Mouse (Mus musculus): ENCODE results near the gene Cachd1. TPM values are rescaled to one million over a fixed set of nuclear protein-coding genes. Genes with fewer than 3 reads are reported as not detected.
A peak's percentile ranks its signal among the peaks of the same experiment; 100 is the strongest.

Gene Cachd1
- polyA plus RNA-seq, 1 experiment = 6.3 TPM

- no peak overlapping the region for H3K27ac ChIP-seq (ENCODE audit: insufficient read depth, low read length)
- no peaks in the 10 kb centered on the region for H3K9me3 ChIP-seq (replicated peaks; ENCODE audit: control insufficient read depth, insufficient read depth, low read length, poor library complexity, severe bottlenecking)
- no peaks in the 10 kb centered on the region for H3K36me3 ChIP-seq (ENCODE audit: control insufficient read depth, insufficient read depth, low read length, poor library complexity, severe bottlenecking)
- H3K4me1 ChIP-seq (ENCODE audit: control insufficient read depth, insufficient read depth, low read length) = no peaks in the 10 kb centered on the region
- no peaks in the 10 kb centered on the region for H3K27me3 ChIP-seq (ENCODE audit: control insufficient read depth, insufficient read depth, low read length, poor library complexity, severe bottlenecking)
- no peak overlapping the region for H3K4me3 ChIP-seq (ENCODE audit: low read depth, low read length)
- TF ChIP-seq CTCF (IDR thresholded peaks at IDR 0.05; ENCODE audit: low read depth, low read length) = peak; percentile 42
- TF ChIP-seq POLR2A (IDR thresholded peaks at IDR 0.05; ENCODE audit: insufficient read depth, low read length) = no peak
- no peak overlapping the region for H3K9ac ChIP-seq (ENCODE audit: low read depth, poor library complexity, severe bottlenecking)
These were observed 201.0 kb downstream of the Cachd1 start for GRCm38 (mm10) chr4:100977522-100977921.

- TF ChIP-seq EP300 (IDR thresholded peaks at IDR 0.05; ENCODE audit: insufficient read depth, low read depth, low read length) = no peak
- no peak for TF ChIP-seq POLR2A (IDR thresholded peaks at IDR 0.05; ENCODE audit: insufficient read depth, low read length)
- TF ChIP-seq CTCF (IDR thresholded peaks at IDR 0.05; ENCODE audit: low read depth, low read length) = peak; percentile 39
- Histone ChIP-seq H3K4me1 (ENCODE audit: control insufficient read depth, insufficient read depth, low read length) (no peaks in the 10 kb centered on the region), H3K27me3 (ENCODE audit: control insufficient read depth, insufficient read depth, low read length, poor library complexity, severe bottlenecking) (no peaks in the 10 kb centered on the region), H3K9ac (ENCODE audit: low read depth, poor library complexity, severe bottlenecking) (no peak overlapping the region), H3K4me3 (ENCODE audit: low read depth, low read length) (no peak overlapping the region), H3K27ac (ENCODE audit: insufficient read depth, low read length) (no peak overlapping the region), H3K36me3 (ENCODE audit: control insufficient read depth, insufficient read depth, low read length, poor library complexity, severe bottlenecking) (no peaks in the 10 kb centered on the region), H3K9me3 (replicated peaks; ENCODE audit: control insufficient read depth, insufficient read depth, low read length, poor library complexity, severe bottlenecking) (no peaks in the 10 kb centered on the region)
These were observed 210.7 kb downstream of the Cachd1 start for GRCm38 (mm10) chr4:100987187-100987586.

- no peaks in the 10 kb centered on the region for H3K9me3 ChIP-seq (replicated peaks; ENCODE audit: control insufficient read depth, insufficient read depth, low read length, poor library complexity, severe bottlenecking)
- H3K9ac ChIP-seq (ENCODE audit: low read depth, poor library complexity, severe bottlenecking) = no peak overlapping the region
- H3K36me3 ChIP-seq (ENCODE audit: control insufficient read depth, insufficient read depth, low read length, poor library complexity, severe bottlenecking) = no peaks in the 10 kb centered on the region
- H3K4me3 ChIP-seq (ENCODE audit: low read depth, low read length) = no peak overlapping the region
- no peaks in the 10 kb centered on the region for H3K27me3 ChIP-seq (ENCODE audit: control insufficient read depth, insufficient read depth, low read length, poor library complexity, severe bottlenecking)
- no peaks in the 10 kb centered on the region for H3K4me1 ChIP-seq (ENCODE audit: control insufficient read depth, insufficient read depth, low read length)
- no peak overlapping the region for H3K27ac ChIP-seq (ENCODE audit: insufficient read depth, low read length)
- no peak for TF ChIP-seq EP300 (IDR thresholded peaks at IDR 0.05; ENCODE audit: insufficient read depth, low read depth, low read length)
- no peak for TF ChIP-seq POLR2A (IDR thresholded peaks at IDR 0.05; ENCODE audit: insufficient read depth, low read length)
- TF ChIP-seq CTCF (IDR thresholded peaks at IDR 0.05; ENCODE audit: low read depth, low read length) = no peak
These were observed 211.8 kb downstream of the Cachd1 start for GRCm38 (mm10) chr4:100988231-100988799.

GRCm38 (mm10) chr4:100990996-100991395 is 214.5 kb downstream of the Cachd1 start:
- H3K9ac ChIP-seq (ENCODE audit: low read depth, poor library complexity, severe bottlenecking) = no peak overlapping the region
- H3K9me3 ChIP-seq (replicated peaks; ENCODE audit: control insufficient read depth, insufficient read depth, low read length, poor library complexity, severe bottlenecking) = no peaks in the 10 kb centered on the region
- no peaks in the 10 kb centered on the region for H3K36me3 ChIP-seq (ENCODE audit: control insufficient read depth, insufficient read depth, low read length, poor library complexity, severe bottlenecking)
- H3K27ac ChIP-seq (ENCODE audit: insufficient read depth, low read length) = no peak overlapping the region
- H3K27me3 ChIP-seq (ENCODE audit: control insufficient read depth, insufficient read depth, low read length, poor library complexity, severe bottlenecking) = no peaks in the 10 kb centered on the region
- H3K4me3 ChIP-seq (ENCODE audit: low read depth, low read length) = no peak overlapping the region
- TF ChIP-seq EP300 (IDR thresholded peaks at IDR 0.05; ENCODE audit: insufficient read depth, low read depth, low read length) (no peak), POLR2A (IDR thresholded peaks at IDR 0.05; ENCODE audit: insufficient read depth, low read length) (no peak), CTCF (IDR thresholded peaks at IDR 0.05; ENCODE audit: low read depth, low read length) (no peak)
- H3K4me1 ChIP-seq (ENCODE audit: control insufficient read depth, insufficient read depth, low read length) = no peaks in the 10 kb centered on the region

GRCm38 (mm10) chr4:100992086-100992485 is 215.6 kb downstream of the Cachd1 start:
- Histone ChIP-seq H3K9ac (ENCODE audit: low read depth, poor library complexity, severe bottlenecking) (no peak overlapping the region), H3K36me3 (ENCODE audit: control insufficient read depth, insufficient read depth, low read length, poor library complexity, severe bottlenecking) (no peaks in the 10 kb centered on the region), H3K9me3 (replicated peaks; ENCODE audit: control insufficient read depth, insufficient read depth, low read length, poor library complexity, severe bottlenecking) (no peaks in the 10 kb centered on the region), H3K4me1 (ENCODE audit: control insufficient read depth, insufficient read depth, low read length) (no peaks in the 10 kb centered on the region), H3K27me3 (ENCODE audit: control insufficient read depth, insufficient read depth, low read length, poor library complexity, severe bottlenecking) (no peaks in the 10 kb centered on the region), H3K27ac (ENCODE audit: insufficient read depth, low read length) (no peak overlapping the region), H3K4me3 (ENCODE audit: low read depth, low read length) (no peak overlapping the region)
- no peak for TF ChIP-seq POLR2A (IDR thresholded peaks at IDR 0.05; ENCODE audit: insufficient read depth, low read length)
- TF ChIP-seq CTCF (IDR thresholded peaks at IDR 0.05; ENCODE audit: low read depth, low read length) = no peak
- TF ChIP-seq EP300 (IDR thresholded peaks at IDR 0.05; ENCODE audit: insufficient read depth, low read depth, low read length) = no peak

GRCm38 (mm10) chr4:100994442-100995255 is 218.2 kb downstream of the Cachd1 start:
- Histone ChIP-seq H3K27me3 (ENCODE audit: control insufficient read depth, insufficient read depth, low read length, poor library complexity, severe bottlenecking) (no peaks in the 10 kb centered on the region), H3K4me3 (ENCODE audit: low read depth, low read length) (no peak overlapping the region), H3K4me1 (ENCODE audit: control insufficient read depth, insufficient read depth, low read length) (no peaks in the 10 kb centered on the region), H3K36me3 (ENCODE audit: control insufficient read depth, insufficient read depth, low read length, poor library complexity, severe bottlenecking) (no peaks in the 10 kb centered on the region), H3K27ac (ENCODE audit: insufficient read depth, low read length) (no peak overlapping the region), H3K9me3 (replicated peaks; ENCODE audit: control insufficient read depth, insufficient read depth, low read length, poor library complexity, severe bottlenecking) (no peaks in the 10 kb centered on the region), H3K9ac (ENCODE audit: low read depth, poor library complexity, severe bottlenecking) (no peak overlapping the region)
- TF ChIP-seq POLR2A (IDR thresholded peaks at IDR 0.05; ENCODE audit: insufficient read depth, low read length) (no peak), CTCF (IDR thresholded peaks at IDR 0.05; ENCODE audit: low read depth, low read length) (no peak), EP300 (IDR thresholded peaks at IDR 0.05; ENCODE audit: insufficient read depth, low read depth, low read length) (no peak)
